Mouse (Mus musculus): ENCODE results near the gene Exoc6b.
"Not testable (repeated sequence)": the region's sequence is repeated elsewhere in the genome, so short reads cannot be mapped to it uniquely, and the experiment has no call there.

Gene Exoc6b

DNA sequence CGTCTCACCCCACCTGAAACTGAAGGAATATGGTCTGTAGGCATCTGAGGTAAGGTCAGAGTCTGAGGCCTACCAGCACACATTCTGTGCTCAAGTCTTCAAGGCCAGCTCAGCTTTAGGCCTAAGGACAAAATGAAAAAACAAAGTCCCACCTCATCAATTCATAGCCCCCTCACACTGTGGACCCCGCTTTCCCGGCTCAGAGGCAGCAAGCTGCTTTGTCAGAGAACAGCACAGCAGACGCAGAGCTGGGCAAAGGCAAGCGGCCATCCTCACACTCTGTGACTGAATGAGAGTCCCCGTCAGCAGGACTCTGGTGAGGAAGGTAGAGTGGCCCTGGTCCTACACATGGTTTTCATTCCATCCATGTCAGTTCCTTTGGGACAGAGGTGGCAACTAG, 450.1 kb downstream of the Exoc6b start:
- DNase-seq = no peak

DNA sequence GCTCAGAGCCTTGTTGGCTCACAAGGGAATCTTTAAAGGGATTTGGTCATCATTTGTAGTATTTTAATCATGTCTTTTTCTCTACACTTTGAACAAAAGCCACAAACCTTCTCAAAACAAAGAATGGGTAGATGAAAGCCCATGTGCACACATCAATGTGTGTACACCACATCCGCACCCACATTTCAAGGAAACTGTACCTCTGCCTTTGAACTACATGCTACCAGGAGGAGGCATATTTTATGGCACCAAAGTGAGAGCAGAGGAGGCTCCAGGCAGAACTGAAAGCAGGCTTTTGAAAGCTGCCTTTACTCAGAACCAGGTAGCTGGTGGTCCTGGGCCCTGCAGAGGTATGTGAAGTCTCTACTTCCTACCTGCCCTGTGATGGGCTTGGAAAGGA, 452.3 kb downstream of the Exoc6b start:
- DNase-seq = no peak

DNA sequence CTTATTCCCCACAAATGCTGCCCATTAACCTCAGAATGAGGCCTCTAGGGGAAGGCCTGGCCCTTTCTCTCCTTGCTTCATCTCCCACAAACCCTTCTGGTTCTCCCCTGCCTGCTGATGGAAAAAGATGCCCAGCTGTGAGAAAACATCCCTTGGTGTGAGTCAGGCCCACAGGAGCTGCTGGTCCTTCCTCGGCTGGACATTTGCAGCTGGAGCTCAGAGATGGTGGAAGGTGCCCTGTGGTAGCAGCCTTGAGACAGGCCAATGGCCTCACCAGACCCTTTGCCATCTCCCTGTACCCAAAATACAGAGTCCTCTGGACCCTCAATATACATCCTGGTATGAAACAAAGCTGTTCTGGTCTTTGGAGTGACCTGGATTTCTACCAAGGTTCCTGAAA, 452.7 kb downstream of the Exoc6b start:
- no peak for DNase-seq

DNA sequence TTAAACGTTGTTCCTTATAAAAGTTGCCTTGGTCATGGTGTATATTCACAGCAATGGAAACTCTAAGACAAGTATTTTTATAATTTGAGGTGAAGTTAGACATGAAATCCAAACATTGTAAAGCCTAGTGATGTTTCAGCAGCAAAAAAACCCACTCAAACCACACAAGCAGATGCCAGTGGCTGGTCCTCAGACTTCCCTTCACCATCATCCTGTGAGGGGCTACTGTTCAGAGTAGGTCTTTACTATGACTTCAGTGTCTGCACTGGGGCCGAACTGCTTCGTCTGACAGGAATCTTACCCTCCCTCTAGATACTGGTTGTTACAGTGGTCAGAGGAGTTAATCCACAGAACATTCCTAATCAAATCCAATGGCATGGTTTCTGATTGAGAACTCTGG, 455.8 kb downstream of the Exoc6b start:
- DNase-seq = no peak

DNA sequence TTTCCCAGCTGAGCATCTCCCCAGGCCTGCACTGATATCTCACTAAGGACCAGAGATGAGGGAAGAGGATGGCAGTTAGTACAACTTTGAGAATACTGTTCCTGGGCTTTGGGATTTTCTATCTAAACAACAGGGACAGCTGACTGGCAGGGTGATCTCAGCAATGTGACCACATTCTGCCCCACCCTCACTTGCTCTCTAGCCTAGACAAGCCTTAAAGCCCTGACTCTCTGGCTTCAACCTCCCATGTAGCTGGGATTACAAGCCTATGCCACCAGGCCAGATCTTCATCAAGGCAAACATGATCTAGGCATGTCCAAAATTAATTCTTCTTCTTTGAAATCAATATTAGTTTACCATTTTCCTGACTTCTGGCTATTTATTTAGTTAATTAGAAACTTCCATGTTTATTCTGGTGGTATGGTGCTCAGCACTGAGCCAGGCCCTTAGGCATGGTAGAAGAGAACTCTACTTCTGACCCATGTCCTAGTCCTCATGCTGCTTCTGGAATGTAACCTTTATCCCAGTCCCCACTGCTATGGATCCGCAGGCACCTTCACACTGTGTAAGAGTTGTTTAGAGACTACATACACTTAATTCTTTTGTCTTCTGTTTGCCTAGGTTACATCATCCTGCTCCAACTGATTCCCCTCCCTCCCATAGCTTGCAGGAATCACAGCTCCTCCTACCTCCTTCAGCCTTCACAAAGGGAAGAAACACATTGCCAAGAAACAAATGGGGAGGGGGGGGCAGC, 468.0 kb downstream of the Exoc6b start:
- DNase-seq = no peak

DNA sequence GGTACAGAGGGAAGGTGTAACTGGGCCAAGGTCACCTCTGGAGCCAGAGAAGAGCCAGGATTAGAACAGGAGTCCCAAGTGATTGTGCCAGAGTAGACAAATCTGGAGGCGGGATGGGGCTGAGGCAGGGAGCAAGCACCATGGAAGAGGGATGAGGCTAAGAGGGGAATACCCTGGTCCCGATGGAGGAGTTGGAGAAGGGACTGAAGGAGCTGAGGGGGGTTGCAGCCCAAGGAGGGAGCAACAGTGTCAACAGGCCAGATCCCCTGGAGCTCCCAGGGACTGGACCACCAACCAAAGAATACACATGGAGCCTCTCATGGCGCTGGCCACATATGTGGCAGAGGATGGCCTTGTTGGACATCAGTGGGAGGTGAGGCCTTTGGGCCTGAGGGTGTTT, 470.0 kb downstream of the Exoc6b start:
- DNase-seq = not testable (repeated sequence)

DNA sequence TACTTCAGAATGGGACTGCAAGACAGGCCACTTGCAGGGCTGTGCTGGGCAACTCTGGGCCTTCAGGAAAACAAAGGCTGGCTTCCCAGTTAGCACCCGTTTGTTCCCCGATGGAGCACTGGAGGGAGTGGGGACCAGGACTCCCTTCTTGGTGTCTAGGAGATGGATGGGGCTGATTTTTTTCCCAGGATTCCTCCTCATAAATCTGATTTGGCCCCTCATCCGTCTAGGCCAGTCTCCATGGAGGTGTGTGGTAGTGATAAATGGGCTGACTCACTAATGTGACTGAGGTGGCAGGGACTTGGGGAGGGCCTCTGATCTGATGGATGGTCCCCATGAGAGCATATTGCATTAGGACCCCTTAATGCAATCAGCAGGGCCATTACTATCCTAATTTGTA, 470.6 kb downstream of the Exoc6b start:
- DNase-seq = no peak

DNA sequence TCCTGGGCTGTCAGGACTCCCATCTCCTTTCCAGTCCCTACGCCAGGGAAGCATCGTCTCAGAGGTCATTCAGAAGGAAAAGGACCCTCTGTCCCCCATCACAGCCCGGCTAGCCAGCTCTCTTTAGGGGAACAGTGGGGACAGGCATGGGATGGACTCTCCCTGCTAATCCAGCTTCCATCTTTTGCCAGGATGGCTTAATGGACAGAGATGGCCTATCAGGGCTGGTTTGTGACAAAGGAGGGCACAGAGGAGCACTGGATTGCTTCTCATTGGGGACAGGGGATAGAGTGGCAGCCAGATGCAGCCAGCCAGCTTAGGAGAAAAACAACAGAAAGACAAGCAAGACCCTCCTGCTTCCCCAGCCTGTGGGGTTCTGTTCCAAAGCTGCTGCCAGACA, 474.7 kb downstream of the Exoc6b start:
- no peak for DNase-seq

DNA sequence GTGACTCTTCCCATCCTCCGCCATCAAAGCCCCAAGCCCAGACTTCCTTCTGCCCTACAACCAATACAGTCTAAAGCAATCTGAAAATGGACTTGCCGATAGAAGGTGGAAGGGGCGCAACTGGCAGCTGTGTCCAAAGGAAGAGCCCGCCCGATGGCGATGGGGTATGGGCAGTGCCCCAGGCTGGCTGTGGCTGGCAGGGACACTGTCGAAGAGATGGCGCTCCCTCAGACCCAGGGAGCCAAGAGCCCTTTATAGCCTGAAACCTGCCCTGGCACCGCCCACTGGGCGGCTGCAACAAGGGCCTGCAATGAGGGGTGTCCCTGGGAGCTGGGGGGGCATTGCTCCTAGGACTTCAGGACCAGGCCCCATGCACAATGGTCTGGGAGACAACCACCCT, 475.6 kb downstream of the Exoc6b start, which contains the start of gene Cyp26b1:
Gene Cyp26b1, minus strand, starts transcription at position 216 of the 400 bp plus-strand sequence.
- no peak for DNase-seq

DNA sequence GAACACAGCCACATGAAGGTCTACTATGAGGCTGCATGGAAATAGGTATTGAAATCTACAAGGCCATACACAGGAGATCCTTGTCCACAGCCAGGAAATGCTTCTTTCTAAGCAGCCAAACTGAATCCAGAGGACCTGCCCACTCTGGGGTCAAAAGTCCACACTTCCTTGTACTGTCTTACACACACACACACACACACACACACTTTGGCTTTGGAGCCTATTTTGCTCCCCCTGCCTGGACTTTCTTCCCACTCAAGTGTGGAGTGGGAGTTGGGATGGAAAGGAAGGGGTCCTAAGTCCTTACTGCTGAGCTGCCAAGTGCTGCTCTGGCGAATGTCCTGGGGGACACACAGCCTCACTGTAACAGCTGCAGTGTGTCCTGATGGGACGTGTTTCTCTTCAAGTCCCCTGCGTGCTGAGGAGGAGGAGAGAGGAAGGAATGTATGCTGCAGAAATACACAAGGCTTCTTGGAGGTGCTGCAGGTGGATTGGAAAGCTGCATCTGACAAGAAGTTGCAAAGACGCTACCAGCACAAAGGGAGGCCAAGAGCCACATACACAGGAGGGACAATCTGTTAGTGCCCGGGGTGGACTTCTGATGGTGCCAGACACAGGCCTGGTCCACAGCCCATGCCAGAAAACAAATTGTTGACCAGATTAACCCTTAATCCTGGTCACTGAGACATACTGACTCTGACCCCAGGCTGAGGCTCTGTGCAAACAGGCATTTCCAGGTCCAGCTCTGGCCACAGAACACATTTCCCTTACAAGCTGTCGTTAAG, 478.2 kb downstream of the Exoc6b start:
- DNase-seq = no peak

DNA sequence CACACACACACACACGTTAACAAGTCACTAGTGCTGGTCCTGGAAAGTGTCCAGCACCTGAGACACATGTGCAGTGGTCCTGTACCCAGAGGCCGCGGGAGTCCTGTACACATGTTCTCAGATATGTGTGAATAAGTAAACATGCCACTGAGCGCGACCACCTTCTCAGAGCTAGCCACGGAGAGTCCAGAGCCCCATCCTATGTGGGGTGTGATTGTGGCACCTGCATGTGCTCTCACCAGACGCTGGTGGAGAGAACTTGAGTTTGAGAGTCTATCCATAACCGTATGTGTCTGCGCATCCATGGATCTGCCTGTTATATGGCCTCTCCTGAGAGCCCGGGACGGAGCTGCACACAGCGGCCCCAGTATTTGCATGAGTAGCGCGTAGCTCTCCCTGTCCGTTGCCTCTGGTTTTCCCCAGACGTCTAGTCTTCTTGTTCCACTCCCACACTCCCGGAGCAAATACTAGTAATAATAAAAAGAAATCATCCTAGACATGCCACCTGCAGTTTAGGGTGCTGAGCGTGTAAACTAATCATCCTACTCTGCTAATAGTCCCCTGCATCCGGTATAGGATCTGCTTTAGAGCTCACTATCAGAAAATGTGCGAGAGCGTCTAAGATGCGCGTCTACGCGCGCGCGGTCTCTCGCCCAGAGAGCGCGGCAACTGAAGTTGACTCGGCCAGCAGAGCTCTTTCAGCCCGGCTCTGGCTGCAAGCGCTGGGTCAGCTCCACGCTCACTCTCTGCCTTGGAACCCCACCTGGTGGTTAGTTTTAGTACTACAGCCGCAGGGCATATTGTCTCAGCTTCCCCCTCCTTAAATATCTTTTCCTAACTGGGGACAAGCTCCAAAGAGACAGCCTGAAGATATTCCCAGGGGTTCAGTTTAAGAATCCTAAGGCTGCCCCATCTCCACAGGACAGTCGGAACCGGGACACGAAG, 479.3 kb downstream of the Exoc6b start:
- peak; percentile 80 to 87 for DNase-seq

DNA sequence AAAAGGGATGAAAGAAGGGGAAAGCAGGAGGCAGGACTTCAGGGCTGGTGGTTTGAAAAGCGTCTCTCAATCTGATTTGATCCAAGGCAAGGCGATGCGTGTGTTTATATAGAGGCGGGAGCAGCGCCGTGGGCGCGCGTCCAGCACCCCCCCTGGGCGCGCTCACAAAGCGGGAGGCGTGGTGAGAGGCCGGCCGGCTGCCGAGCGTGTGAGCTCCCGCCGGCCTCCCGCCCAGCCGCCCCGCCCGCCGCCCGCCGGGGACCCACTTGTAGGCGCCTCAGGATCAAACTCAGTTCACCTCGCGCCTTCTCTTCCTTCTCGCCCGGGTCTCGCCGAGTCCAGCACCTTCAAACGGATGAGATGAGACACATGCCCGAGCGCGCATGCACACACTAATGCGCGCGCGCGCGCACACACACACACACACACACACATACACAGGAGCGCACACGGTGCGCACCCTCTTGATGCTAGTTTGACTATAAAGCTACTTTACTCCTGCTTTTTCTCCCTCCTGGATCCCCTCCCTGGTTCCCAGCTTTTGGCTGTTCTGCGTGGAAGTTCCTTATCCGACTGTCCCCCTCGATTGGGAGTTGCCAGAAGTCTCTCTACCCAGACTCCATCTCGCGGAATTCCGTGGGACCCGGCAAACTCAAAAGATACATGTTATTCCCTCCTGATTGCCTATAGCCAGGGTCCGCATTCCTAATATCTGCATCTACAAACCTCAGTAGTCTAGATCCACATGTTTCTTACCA, 480.2 kb downstream of the Exoc6b start:
- peak in 1 of 2 experiments; percentile 41 for DNase-seq

DNA sequence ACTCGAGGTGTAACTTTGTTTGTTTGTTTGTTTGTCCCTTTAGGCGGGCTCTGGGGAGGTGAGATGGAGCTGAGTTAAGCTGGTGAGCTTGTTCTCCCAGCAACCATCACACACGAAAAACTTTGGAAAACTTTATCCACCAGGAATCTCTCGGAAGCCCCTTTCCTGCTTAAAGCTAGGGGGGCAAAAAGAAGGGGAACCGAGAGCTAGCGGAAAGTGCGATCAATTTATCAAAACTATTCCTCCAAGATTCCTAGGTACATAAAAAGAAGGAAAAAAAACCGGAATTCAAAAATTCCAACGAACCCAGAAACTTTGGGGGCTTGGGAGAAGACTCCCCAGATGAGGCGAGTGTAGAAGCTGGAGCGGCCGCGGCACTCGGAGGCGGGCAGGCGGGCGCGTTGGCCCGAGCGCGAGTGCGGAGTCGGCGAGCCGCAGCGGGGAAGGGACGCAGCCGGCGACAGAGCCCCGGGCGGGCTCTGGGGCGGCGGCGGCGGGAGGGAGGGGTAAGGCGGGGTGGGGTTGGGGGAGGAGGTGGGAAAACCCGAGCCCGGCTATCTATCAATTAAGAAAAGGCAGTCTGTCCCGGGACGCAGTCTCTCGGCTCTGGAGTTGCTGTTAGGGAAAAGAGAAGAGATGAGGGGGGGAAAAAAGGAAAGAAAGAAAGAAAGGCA, 481.0 kb downstream of the Exoc6b start:
- no peak for DNase-seq

DNA sequence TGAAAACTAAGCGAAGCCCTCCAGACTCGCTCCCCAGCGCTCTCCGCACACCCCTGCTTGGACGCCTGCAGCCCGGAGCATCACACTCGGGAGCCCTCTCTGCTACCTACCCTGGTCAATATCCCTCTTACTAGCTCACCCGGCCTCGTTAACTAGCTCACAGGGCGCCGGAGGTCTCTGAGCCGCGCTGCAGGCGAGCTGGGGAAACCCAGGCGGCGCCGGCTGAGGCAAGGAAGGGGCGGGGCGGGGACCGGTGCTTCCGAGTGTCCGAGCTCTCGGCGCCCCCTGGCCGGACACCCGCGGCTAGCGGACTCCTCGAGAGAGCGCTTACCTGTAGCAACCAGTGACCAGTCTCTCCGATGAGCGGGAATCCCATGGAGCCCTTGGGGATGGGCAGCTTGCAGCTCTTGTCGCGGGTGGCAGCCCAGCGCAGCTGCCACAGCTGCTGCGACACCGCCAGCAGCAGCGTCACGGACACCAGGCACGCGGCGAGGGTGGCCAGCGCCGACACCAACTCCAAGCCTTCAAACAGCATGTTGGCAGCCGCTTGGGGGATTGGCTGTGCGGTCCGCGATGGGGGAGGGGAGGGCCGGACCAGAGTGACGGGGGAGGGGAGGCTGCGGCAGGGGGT, 481.7 kb downstream of the Exoc6b start:
- no peak for DNase-seq

DNA sequence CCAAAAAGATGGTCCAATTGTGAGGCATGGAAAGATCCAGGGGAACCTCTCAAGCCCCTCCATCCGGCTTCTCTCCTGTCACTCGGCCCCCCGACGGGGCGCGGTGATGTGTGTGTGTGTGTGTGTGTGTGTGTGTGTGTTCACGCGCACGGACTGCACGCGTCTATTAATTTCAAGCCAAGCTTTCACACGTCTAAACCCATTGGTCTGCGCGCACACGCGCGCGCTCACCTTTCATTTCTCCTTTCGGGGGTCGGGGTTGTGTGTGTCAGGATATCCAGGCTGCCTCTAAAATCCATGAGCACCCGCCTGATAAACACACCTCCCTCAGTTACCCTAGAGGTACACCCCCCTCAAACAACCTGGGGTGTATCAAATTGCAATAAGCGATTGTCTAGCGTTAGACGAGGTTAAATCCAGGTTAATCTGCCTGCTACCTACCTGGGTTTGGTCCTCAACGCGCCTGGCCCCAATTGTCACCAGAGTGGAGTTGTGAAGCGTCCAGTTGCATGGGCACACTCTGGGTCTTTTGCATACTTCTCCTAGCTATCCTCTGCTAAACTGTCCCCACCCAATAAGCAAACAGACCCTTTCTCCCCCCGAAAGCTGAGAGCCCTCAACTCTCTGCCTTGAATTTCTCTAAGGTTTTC, 482.6 kb downstream of the Exoc6b start:
- DNase-seq = no peak

DNA sequence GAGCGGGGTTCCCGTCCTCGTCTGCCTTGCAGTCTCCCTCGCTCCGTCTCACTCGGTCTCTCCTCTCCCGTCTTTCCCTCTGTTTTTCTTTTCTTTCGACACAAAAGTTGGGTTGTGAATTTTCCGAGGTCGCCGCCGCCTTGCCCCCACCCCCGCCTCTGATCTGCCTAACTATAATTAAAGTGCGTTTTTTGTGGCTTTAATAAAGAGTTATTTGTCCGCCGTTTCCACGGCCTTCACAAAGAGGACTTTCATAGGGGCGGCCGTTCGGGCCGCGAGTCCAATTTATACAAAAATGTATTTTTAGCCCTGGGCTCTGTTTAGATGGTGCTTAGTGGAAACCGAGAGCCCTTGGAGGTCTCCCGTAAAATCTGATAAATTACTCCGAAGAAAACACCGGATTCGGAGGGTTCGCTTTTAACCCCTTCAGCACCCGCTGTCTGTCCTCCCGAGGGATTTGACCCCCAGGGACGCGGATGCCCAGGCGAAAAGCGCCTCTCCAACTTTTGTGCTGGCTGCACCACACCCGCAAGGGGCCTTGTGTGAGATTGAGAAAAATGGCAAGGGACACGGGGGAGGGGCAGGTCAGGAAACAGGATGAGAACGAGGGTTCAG, 483.5 kb downstream of the Exoc6b start:
- no peak for DNase-seq

DNA sequence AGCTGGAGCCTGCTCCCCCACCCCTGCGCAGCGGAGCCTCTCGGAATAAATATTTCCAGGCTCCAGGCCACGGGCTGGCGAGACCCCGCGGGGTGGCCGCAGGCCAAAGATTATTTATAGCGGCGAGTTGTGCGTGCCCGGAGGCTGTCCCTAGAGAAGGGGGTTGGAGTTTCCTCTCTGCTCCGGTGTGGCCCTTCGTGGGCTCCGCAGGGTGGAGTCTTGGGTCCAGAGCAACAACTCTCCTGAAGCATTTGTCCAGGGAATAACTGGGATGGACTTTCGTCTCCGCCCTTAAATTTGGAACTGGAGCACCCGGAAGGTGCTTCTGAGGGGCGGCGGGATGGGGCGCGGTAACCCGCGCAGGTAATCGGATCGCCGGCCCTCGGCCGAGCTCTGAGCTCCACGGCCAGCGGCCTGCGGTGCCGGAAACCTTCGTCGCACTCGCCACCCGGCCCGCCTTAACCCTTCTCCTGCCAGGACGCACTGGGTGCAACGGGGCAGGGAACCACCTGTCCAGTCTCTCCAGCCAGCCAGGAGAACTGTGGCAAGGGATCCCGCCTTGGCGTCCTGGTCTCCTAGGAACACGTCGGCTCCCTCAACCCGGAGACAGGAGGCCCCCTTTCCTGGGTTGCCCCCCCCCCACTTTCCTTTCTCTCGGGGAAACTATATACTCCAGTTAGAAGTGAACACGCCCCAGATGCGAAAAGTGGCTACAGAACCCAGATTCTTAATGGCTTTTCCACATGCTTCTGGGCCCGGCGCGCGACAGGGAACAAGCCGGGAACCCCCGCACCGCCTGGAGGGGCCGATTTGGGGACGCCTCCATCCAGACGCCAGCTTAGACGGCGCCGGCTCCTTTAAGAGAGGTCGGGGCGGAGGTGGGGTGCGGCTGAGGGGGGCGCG, 484.3 kb downstream of the Exoc6b start:
- no peak for DNase-seq

DNA sequence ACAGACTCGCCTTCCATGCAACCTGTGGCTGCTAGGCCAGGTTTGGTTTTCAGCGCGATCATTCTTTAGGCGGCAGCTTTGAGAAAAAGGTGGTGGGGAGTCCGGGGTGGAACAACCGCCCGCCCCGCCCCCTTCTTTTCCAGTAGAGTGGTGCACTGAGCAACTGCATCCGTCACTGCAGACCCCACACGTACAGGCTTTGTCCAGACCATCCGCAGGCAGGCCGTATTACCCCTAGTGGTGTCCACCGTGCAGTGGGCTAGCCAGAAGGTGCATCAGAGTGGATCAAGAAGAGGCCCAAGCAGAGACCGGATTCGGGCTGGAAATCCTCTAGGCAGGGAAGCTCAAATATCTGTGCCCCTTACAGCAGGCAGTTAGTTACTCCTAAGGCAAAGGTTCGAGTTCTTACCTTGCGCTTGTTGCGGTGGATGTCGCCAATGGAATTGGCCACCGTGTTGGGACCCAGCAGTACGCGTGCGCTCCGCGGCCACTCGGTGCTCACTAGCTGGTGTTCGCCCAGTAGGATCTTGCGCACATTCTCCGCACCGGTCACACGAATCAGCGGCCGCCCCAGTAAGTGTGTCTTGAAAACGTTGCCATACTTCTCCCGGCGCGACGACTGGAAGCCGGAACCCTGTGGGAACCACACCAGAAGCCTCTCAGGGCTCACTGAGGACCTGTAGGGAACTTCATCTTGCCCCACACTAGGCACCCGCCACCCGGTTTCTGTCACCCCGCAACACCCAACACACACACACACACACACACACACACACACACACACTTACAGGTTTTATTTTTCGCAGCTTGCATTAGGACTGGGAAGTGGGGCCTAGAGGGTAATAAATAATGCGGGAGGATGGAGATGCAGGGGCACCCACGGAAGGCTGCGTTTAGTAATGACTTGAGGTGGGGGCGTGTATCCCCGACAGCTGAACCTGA, 485.2 kb downstream of the Exoc6b start:
- no peak for DNase-seq

All from cerebellum, adult 18-20 months (tissue).